Mouse (Mus musculus): ENCODE results near the gene Copg1.
A peak's percentile ranks its signal among the peaks of the same experiment; 100 is the strongest.

Copg1 gene

DNA sequence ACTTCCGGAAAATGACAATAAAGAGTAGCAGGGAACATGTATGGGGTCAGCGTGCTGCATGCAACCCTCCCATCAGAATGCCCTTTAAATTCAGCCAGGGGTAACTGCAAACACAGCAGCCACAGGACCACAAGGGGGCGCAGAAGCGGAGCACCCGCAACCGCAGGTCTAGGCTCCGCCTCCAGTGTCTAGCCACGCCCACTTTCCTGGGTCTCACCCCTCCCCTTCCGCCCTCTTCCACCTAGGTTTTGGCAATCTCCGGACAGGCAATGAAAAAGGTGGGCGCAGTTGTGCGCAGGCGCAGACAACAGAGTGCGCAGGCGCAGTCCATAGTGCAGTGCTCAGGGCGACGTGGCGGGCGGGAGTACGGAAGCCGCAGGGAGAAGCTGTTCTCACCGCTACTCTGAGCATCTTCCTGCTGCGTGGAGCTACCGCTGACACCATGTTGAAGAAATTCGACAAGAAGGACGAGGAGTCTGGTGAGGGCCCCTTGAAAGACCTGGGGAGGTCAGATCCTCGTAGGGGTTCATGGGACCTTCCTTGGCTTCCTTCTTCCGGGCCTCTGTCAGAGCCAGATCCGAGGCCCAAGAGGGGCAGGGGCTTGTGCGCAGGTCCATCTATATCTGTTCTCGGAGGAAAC lies at the start of gene Copg1:
Gene Copg1, plus strand, starts transcription at position 221 of the 640 bp plus-strand sequence.
- DNase-seq (ENCODE audit: low read depth, low spot score) = peak; percentile 100

DNA sequence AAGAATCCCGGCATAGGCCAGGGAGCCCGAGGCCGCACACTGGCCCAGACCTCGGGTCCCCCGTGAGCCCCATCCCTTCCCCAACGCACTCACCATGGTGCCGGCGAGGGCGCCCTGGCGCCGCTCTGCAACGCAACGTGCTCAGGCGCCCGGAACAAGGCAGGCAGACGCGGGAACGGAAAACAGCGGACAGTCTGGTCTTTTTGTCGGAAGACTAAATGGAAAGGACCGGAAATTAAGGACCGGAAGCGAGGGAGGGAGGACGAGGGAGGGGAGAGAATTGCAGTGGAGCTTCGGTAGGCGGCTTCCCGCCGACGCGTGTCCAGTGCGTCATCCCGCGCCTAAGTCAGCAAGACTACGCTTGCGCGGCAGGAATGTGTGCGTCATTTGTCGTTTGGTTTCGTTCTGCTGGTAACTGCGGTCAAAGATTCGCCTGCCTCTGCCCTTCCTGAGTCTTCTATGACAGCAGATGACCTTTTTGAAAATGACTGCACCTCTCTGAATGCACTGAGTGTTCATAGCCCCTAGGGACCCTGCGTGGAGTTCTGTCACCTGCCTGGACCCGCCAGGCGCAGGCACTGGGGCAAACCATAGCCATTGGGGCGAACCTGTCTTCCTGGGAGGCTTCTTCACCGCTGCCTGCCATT lies 48.9 kb upstream of the Copg1 start, which contains the start of gene Isy1:
Gene Isy1, minus strand, starts transcription at position 248 of the 647 bp plus-strand sequence.
- peak; percentile 99 for DNase-seq (ENCODE audit: low read depth, low spot score)

DNA sequence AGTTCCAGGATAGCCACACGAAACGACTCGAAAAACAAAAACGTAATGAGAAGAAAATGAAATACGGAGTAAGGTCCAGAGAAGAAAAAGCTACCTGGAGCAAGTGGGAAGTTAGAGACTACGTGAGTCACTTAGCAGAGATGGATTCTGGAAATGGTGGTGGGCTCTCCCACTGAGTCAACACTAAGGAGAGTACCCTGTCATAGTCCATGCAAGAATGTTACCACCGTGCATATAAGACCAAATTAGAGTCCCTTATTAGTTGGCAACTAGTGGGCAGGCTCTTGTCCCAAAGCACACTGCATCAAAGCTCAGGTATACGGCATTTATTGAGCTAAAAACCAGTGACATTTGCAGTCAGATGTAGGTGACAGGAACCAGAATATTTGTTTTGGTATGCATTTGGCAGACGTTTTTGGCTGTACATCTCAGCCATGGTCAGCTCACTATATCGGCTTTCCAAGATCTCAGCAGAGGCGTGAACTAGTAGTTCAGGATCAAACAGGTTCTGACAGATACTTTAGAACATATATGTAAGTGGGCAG lies 47.7 kb upstream of the Copg1 start:
- no peak for DNase-seq (ENCODE audit: low read depth, low spot score)

DNA sequence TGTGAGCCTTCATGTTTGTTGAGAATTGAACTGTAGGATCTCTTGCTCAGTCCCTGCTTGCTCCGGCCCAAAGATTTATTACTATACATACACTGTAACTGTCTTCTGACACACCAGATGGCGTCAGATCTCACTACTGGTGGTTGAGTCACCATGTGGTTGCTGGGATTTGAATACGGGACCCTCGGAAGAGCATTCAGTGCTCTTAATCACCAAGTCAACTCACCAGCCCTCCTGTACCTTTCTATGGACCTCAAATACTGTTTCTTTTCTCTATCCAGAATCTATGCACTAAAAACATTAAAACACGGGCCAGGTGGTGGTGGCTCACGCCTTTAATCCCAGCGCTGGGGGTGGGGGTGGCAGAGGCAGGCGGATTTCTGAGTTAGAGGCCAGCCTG lies 46.0 kb upstream of the Copg1 start:
- DNase-seq (ENCODE audit: low read depth, low spot score) = no peak

DNA sequence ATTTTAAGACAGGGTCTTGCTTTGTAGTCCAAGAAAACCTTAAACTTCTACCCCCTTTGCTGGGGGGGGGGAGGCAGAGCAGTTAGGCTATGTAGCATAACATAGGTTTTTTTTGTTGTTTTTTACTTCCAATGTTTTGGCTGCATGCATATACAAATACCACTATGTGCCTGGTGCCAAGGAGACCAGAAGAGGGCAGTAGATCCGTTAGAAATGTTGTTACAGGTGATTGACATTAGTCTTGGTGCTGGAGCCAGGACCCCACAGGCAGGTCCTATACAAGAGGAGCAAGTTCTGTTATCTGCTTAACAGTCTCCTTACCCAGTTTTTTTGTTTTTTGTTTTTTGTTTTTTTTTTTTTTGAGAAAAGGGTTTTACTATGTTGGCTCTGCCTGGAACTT lies 45.4 kb upstream of the Copg1 start:
- DNase-seq (ENCODE audit: low read depth, low spot score) = peak; percentile 65

DNA sequence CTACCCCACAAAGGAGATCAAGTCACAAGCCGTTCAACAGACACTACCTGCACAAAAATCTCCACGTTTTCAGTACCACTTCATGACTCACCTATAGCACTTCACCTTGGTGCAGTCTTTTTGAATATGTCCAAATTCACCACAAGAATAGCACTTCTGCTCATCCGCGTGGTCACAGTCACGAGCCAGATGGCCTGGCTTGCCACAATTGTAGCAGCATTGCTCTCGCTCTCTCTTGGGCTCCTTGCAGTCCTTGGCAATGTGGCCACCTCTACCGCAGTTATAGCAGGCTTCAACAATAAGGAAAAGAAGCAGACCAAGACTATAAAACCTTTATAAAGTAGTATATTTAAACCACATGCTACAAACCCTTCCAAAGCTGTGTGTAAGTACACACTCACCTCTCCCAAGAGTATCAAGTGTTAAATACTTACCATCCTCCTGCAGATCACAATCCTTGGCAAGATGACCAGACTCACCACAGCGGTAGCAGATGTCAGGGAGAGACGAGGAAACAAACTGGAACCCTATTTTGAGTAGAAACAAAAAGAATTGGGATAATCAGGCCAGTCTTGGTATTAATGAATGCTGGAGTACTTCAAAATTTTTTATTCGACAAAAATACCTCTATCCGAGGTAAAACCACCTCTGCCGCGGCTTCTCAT lies 42.5 kb upstream of the Copg1 start:
- DNase-seq (ENCODE audit: low read depth, low spot score) = no peak

DNA sequence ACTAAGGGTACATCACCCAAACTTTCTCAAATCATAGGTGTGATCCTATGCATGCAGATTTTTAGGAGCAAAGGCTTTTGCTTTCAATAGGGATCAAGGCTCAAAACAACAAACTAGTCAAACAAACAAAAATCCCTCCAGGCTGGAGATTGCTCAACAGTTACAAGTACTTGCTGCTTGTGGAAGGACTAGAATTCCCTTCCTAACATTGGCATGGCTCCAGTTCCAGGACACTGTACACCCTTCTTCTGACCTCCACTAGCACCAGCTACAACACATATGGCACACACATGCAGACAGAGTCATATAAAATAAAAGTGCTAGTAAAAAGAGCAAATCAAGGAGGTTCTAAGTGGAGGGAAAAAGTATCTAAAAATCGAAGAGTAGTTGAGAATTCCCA lies 40.8 kb upstream of the Copg1 start:
- no peak for DNase-seq (ENCODE audit: low read depth, low spot score)

DNA sequence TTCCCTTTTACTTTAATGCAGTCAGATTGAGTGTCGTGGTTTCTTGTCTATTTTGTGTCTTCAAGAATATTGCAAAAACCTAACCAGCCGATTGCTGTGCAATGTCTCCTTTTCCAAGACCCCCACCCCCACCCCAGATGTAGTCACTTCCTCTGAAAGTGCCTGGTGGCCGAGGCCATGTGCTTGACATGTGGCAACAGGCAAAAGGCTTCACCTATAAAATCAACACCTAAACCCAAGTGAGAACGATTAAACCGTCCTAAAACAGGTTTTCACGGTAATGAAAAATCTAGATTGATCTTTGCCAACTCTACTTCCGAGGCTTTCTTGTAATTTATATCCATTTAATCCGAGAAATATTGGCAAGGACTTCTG lies 37.8 kb upstream of the Copg1 start:
- DNase-seq (ENCODE audit: low read depth, low spot score) = peak; percentile 59

DNA sequence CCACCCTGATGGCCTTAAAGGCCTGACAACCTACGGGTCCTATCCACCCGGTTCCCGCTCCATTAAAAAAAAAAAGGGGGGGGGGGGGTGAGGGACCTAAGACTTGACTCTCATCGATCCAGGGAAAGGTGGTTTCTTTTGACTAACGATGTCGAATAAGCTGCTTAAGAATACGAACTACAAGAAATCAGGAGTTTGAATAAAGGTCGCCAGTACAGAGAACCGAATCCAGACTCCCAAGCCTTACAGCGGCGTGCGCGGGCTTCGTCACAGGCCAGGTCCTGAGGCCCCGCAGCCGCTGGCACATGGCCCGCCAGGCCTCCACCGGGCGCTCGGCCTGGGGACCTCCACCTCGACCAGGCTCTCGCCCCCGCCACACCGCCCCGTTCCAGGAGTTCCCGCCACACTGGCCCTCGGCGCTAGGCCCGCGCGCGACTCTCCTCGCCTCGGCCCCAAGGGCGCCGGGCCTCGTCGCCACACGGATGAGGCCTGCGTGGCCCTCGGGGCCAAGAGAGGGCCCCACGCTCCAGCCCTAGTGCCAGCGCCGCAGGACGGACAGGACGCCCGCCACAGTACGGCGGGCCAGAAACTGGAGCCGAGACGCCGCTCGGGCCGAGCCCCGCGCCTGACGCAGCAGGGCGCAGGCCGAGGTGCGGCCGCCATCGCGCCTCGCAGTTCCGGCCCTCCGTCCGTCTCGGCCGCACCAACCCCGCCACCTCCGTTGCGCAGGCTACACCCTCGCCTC lies 37.3 kb upstream of the Copg1 start:
- peak; percentile 65 for DNase-seq (ENCODE audit: low read depth, low spot score)

DNA sequence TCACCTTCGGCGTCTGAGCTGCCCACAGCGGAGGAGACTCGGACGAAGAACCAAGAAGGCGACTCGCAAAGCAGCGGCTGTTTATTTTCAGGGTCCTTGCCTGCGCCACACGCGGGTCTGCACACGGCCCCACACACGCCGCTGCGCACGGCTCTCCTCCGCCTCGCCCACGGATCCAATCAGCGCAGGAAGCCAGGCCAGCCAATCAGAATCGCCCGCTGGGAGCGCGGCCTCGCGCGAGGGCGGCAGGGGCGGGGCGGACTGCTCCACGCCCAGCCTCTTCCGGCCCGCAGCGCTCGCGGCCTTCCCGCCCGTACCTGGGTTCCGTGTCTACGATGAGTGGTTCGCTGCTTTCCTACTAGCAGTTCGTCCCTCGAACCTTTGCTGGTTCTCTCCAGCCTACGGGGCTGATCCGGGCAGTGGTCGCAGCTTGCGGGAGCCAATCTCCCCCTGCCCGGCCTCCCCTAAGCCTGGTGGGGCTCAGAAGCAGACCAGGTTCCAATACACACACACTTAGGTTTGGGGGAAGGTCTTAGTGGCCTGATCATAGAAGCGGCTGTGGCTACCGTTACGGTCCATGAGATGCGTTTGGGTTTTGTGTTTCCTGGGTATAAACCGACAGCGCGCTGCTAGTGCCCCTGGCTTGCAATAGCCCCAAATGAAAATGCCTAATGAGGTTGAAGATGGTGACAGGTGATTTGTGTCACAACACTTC lies 36.6 kb upstream of the Copg1 start, which contains the start of gene Cnbp:
Gene Cnbp, minus strand, starts transcription at position 207 of the 715 bp plus-strand sequence.
- peak; percentile 100 for DNase-seq (ENCODE audit: low read depth, low spot score)

DNA sequence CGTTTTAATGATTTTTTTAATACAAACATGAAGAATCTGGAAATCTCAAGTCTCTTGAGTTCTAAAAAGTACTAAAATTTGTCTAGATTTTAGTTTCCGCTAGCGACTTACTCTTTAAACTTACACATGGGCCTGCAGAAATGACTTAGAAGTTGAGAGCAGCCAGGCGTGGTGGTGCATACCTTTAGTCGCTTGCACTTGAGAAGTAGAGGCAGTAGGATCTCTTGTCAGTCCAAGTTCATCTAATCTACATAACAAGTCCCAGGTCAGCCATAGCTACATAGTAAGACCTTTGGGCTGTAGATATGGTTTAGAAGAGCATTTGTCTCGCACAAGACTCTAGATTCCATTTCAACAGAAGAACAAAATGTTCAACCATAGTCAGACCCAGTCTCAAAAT lies 35.7 kb upstream of the Copg1 start:
- no peak for DNase-seq (ENCODE audit: low read depth, low spot score)

DNA sequence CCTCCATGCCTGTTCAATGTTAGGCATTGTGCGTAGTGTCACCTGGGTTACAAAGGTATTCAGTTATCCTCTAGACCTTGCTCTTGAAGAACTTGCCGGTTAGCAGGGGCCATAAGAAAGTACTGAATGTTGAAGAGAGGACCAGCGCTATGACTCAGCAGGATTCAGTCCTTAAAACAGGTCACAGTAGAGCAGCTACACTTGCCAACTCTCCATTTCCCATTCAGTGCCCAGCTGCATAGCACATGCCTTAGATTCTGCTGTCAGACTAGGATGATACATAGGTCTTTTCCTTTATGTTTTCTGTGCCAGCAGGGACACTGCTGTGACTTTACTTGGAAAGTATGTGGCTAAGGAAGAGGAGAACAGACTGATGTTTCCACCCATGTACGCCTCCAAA lies 34.2 kb upstream of the Copg1 start:
- no peak for DNase-seq (ENCODE audit: low read depth, low spot score)

DNA sequence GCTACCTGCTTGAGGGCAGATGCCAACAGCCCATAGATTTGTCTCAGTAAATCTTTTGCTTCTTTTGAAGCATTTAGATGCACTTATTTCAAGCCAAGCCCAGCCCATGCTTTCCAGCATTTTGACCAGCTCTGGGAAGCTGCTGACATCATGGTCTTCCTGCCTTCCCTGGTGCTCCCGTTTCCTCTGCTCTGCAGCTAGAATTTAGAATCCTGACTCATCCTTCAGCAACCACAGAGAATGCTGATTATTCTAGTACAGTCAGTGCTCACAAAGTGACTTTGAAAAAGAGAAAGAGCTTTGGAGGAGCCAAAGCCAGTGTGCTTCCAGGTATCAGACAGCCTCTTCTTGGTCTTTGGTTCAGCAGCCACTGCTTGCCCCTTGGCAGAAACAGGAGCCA lies 30.5 kb upstream of the Copg1 start:
- DNase-seq (ENCODE audit: low read depth, low spot score) = no peak

DNA sequence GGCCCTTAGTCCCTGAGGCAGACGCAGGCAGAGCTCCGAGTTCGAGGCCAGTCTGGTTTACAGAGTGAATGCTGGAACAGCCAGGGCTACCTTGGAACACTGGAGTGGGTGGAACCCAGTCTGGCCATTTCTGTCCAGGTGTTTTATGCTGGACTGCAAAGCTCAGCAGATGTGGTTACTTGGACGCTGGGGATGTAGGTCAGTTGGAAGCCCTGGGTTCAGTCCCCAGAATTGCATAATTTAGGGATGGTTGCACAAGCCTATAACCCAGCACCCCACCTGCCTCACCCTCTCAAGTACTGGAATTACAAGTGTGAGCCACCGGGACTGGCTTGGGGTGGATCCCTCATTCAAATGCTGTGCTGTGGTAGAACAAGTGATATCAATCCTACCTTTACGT lies 21.4 kb upstream of the Copg1 start:
- DNase-seq (ENCODE audit: low read depth, low spot score) = no peak

DNA sequence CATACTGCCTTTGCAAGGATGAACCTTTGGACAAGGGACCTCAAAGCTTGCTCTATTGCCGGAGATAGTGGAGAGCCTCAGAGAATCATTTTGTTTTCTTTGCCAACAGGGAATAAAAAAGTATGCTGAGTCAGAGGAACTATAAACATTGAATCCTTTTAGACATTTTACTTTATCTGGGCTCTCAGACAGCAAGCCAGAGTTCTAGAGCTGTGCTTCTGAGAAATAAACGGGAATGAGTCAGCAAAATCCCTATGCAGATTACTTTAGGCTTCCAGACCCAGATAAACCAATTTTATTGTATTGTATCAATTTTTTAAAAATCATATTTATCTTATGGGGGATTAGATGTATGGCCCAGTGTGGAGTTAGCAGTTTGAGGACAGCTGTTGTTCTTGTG lies 20.4 kb upstream of the Copg1 start:
- no peak for DNase-seq (ENCODE audit: low read depth, low spot score)

DNA sequence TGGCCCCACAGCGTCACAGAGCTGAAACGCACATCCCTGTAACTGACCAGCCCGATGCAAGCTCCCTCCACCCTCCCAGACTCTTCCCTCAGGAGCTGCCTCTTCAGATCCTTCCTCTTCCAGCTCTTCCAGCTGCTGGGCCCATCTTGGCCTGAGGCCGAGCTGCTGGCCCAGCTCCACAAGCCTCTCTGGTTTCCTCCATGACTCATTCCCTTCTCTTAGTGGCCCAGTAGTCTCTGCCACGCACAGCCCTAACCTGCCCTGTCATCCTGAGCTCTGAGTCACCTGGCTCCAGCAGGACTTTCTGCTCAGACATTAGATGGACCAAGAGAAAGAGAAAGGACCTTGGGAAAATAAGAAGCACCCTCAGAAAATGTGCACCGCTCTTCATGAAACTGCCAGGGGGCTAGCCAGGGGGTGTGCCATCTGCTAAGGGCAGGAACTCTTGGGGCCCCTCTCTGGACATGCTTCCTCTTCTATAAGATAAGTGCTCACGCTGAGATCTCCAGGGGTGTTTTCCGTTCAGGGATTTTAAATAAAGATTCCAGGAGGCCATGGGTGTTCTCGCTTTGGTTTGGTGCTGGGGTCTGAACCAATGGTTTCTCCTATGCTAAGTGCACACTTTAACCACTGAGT lies 18.6 kb upstream of the Copg1 start:
- no peak for DNase-seq (ENCODE audit: low read depth, low spot score)

DNA sequence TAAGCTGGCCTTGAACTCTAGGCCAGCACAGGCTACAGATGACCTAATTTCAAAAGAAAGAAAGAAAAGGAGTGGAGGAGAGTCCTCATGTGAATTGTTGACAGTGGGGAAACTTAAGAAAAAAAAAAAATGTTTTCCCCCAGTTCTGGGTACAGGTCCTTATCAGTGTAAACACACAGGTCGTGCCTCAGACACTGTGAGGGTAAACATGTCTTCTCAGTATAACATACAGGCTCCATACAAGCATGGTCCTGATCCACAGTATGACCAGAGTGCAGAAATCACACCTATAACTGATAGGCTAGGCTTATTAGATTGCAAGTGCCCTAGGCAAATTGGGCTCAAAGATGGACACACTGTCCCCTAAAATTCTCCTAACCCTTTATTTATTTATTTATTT lies 17.2 kb upstream of the Copg1 start:
- no peak for DNase-seq (ENCODE audit: low read depth, low spot score)

DNA sequence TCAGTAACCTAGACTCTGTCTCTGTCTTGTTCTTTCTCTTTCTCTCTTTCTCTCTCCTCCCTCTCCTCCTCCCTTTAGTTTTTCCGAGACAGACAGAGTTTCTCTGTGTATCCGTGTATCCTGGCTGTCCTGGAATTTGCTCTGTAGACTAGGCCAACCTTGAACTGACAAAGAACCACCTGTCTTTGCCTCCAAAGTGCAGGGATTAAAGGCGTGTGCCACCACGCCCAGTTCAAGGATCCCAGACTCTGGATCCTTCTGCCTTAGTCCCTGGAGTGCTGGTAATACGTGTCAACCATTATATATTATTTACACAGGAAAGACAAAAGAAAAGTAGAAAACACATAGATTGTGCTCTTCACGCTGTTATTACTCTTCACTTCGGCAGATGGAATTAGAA lies 16.4 kb upstream of the Copg1 start:
- no peak for DNase-seq (ENCODE audit: low read depth, low spot score)

DNA sequence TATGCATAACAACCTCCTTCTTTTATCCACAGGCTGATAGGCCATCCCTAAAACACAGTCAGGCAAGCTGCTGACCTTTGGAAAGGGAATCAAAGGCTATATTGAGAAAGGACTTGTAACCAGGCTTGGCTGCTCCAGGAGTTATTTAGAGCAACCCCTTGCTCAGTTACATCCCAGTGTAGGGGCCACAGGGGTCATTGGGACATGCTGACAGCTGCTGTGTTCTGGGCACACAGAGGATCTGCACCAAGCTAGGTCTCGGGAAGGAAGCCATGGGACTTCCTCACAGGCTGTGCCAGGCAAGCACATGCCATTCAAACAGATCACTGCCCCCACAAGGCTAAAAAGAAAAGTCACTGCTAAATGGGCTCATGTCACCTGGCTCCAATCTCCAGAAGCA lies 14.5 kb upstream of the Copg1 start:
- no peak for DNase-seq (ENCODE audit: low read depth, low spot score)

DNA sequence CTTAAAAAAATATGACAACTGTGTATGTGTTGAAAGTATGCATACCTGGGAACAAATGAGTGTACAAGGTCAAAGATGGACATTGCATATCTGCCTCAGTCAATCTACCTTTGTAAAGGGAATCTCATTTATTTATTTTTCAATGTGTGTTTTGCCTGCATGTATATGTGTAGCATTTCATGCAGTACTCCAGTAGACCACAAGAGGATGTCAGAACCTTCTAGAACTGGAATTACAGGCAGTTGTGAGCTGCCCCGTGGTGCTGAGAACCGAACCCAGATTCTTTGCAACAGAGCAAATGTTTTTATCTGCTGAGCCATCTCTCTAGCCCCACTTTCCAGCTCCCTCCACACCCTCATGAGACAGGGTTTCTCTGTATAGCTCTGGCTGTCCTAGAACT lies 13.7 kb upstream of the Copg1 start:
- DNase-seq (ENCODE audit: low read depth, low spot score) = no peak

DNA sequence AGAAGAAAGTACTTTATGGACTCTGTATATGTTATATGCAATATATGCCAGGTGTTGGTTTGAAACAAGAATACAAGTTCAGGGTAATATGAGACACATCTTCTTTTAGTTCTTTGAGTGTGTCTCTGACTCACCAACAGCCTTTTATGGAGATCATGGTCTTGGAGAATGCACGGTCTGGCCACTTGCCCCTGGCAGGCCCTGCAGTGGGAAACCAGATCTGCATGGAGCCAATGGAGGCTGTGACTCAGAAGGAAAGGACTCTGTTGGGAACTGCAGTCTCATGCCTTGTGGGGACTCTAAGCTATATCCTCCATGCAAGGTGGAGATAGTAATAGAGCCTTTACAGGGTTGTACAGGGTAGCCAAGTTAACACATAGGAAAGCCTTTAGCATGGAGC lies 12.5 kb upstream of the Copg1 start:
- no peak for DNase-seq (ENCODE audit: low read depth, low spot score)

All from CD4-positive, CD25-positive, alpha-beta regulatory T cell, adult 2 months (primary cell).